Comparison of ENCODE assay signal across 27 mouse cellular contexts in the genomic region with DNA sequence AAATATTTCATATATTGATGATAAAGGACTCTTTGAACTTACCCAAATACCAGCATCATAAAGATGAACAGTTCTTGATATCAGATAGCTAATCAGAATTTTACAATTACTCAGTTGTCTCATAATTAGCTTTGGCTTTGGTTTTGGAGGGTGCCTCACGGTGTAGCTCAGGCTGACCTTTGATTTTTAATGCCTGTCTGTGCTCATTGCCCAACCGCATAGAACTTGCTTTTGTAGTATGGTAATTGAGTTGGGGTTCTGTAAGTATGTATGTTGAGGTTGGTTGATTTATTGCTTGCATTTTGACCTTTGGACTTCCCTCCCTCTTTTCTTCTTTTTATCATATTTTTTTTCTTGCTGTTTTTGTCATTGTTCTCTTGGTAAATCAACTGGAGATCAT. TPM values are rescaled to one million over a fixed set of nuclear protein-coding genes. Genes with fewer than 3 reads are reported as not detected.
DNase-seq lines count a peak whose midpoint lies in the region; ATAC-seq and TF ChIP-seq lines count a peak whose summit lies in the region.
"Had no signal": no experiment of that assay in that cellular context is flagged by ENCODE, and none has a peak within 500 bp of the region (broad histone marks: within the 10 kb centered on the region; RNA-seq: fewer than 3 reads in every experiment).

No protein-coding gene starts in this region.

- H3K27ac ChIP-seq in heart, embryonic 12.5 days (ENCODE audit: poor library complexity, severe bottlenecking): peak overlapping the region; percentile 68; the same call in 1 of the 2 replicates
- H3K27ac ChIP-seq in heart, embryonic 16.5 days (ENCODE audit: low read length): peak overlapping the region; percentile 62
- no peak overlapping the region for H3K27ac ChIP-seq in midbrain, embryonic 11.5 days (ENCODE audit: low read depth, low read length)
- no peak overlapping the region for H3K27ac ChIP-seq in midbrain, embryonic 13.5 days
- H3K27ac ChIP-seq in intestine, postnatal 0 days (ENCODE audit: low read depth, low read length): no peak overlapping the region
- H3K27ac ChIP-seq: embryonic facial prominence, embryonic 15.5 days; forebrain, embryonic 10.5 days; hindbrain, embryonic 13.5 days; hindbrain, postnatal 0 days had no signal

- no peak for TF ChIP-seq CTCF in intestine, postnatal 0 days (IDR thresholded peaks at IDR 0.05; ENCODE audit: low read depth)

- no peak overlapping the region for H3K4me2 ChIP-seq in heart, embryonic 12.5 days
- H3K4me2 ChIP-seq in heart, embryonic 16.5 days (ENCODE audit: low read depth, low read length): no peak overlapping the region
- H3K4me2 ChIP-seq in midbrain, embryonic 11.5 days: no peak overlapping the region
- no peak overlapping the region for H3K4me2 ChIP-seq in midbrain, embryonic 13.5 days (replicated peaks)
- H3K4me2 ChIP-seq in intestine, postnatal 0 days (replicated peaks; ENCODE audit: low read depth): peak overlapping the region; percentile 13; the same call in 1 of the 2 replicates
- H3K4me2 ChIP-seq: embryonic facial prominence, embryonic 15.5 days; hindbrain, embryonic 13.5 days had no signal

- peaks cover 57% of the 10 kb centered on the region for H3K4me1 ChIP-seq in heart, embryonic 12.5 days (replicated peaks)
- H3K4me1 ChIP-seq in heart, embryonic 16.5 days (ENCODE audit: control insufficient read depth, insufficient read depth, low read length): peaks cover 62% of the 10 kb centered on the region
- no peaks in the 10 kb centered on the region for H3K4me1 ChIP-seq in midbrain, embryonic 11.5 days (ENCODE audit: control insufficient read depth, insufficient read depth, low read length)
- peaks cover 8% of the 10 kb centered on the region; the same call in 1 of the 2 replicates for H3K4me1 ChIP-seq in midbrain, embryonic 13.5 days (replicated peaks)
- H3K4me1 ChIP-seq in intestine, postnatal 0 days (replicated peaks; ENCODE audit: control insufficient read depth, insufficient read depth, low read length): peaks cover 12% of the 10 kb centered on the region; the same call in 1 of the 2 replicates
- H3K4me1 ChIP-seq: forebrain, embryonic 10.5 days had no signal

- no peak for ATAC-seq in heart, embryonic 12.5 days (ENCODE audit: insufficient number of reproducible peaks, low FRiP score)
- ATAC-seq in heart, embryonic 16.5 days (replicated peaks; ENCODE audit: extremely low read depth, insufficient read depth, low FRiP score): no peak
- no peak for ATAC-seq in midbrain, embryonic 11.5 days (ENCODE audit: low FRiP score)
- ATAC-seq in midbrain, embryonic 13.5 days: no peak
- peak; percentile 76 for ATAC-seq in intestine, postnatal 0 days
- ATAC-seq: forebrain, embryonic 14.5 days; hindbrain, postnatal 0 days had no signal

- H3K9ac ChIP-seq in heart, embryonic 12.5 days: no peak overlapping the region
- no peak overlapping the region for H3K9ac ChIP-seq in heart, embryonic 16.5 days (ENCODE audit: low read length)
- H3K9ac ChIP-seq in midbrain, embryonic 11.5 days (ENCODE audit: low read length): no peak overlapping the region
- no peak overlapping the region for H3K9ac ChIP-seq in midbrain, embryonic 13.5 days (replicated peaks)
- no peak overlapping the region for H3K9ac ChIP-seq in intestine, postnatal 0 days (ENCODE audit: low read depth, low read length)
- H3K9ac ChIP-seq: embryonic facial prominence, embryonic 15.5 days; hindbrain, embryonic 13.5 days had no signal

- H3K27me3 ChIP-seq in heart, embryonic 12.5 days (replicated peaks): no peaks in the 10 kb centered on the region
- H3K27me3 ChIP-seq in heart, embryonic 16.5 days (ENCODE audit: control insufficient read depth, insufficient read depth, low read length): no peaks in the 10 kb centered on the region
- no peaks in the 10 kb centered on the region for H3K27me3 ChIP-seq in midbrain, embryonic 11.5 days (ENCODE audit: control insufficient read depth, insufficient read depth, low read length)
- no peaks in the 10 kb centered on the region for H3K27me3 ChIP-seq in midbrain, embryonic 13.5 days
- no peaks in the 10 kb centered on the region for H3K27me3 ChIP-seq in intestine, postnatal 0 days (replicated peaks; ENCODE audit: control insufficient read depth, insufficient read depth, low read length)
- H3K27me3 ChIP-seq: embryonic facial prominence, embryonic 15.5 days; hindbrain, embryonic 13.5 days had no signal

- intact Hi-C loops in heart, postnatal 10 days (cut with DNase I): loop anchor here (2.0 to 10.0 kb wide), 2 partner anchors 19 to 389 kb away; no protein-coding TSS in a partner anchor
- intact Hi-C loops in heart, postnatal 25 days (cut with DNase I): loop anchor here (2.0 kb wide), 1 partner anchor 19 kb away; no protein-coding TSS in a partner anchor

- no peak overlapping the region for H3K4me3 ChIP-seq in heart, embryonic 12.5 days
- H3K4me3 ChIP-seq in heart, embryonic 16.5 days (ENCODE audit: low read length): no peak overlapping the region
- H3K4me3 ChIP-seq in midbrain, embryonic 11.5 days (ENCODE audit: low read depth, low read length): no peak overlapping the region
- H3K4me3 ChIP-seq in midbrain, embryonic 13.5 days (replicated peaks): no peak overlapping the region
- no peak overlapping the region for H3K4me3 ChIP-seq in intestine, postnatal 0 days (ENCODE audit: low read depth, low read length)
- H3K4me3 ChIP-seq: embryonic facial prominence, embryonic 15.5 days; erythroblast, embryonic 14.5 days; forebrain, embryonic 10.5 days; hindbrain, embryonic 13.5 days had no signal

- no peaks in the 10 kb centered on the region for H3K36me3 ChIP-seq in heart, embryonic 12.5 days
- H3K36me3 ChIP-seq in heart, embryonic 16.5 days (ENCODE audit: control insufficient read depth, insufficient read depth): no peaks in the 10 kb centered on the region
- no peaks in the 10 kb centered on the region for H3K36me3 ChIP-seq in midbrain, embryonic 11.5 days (ENCODE audit: control insufficient read depth, insufficient read depth, low read length)
- no peaks in the 10 kb centered on the region for H3K36me3 ChIP-seq in midbrain, embryonic 13.5 days
- H3K36me3 ChIP-seq in intestine, postnatal 0 days (ENCODE audit: control insufficient read depth, insufficient read depth): no peaks in the 10 kb centered on the region
- H3K36me3 ChIP-seq: embryonic facial prominence, embryonic 15.5 days; forebrain, embryonic 10.5 days; hindbrain, embryonic 13.5 days had no signal

- H3K9me3 ChIP-seq in heart, embryonic 12.5 days (replicated peaks): no peaks in the 10 kb centered on the region
- H3K9me3 ChIP-seq in heart, embryonic 16.5 days (replicated peaks; ENCODE audit: control insufficient read depth, low read length): no peaks in the 10 kb centered on the region
- no peaks in the 10 kb centered on the region for H3K9me3 ChIP-seq in midbrain, embryonic 11.5 days (ENCODE audit: control insufficient read depth, low read length)
- H3K9me3 ChIP-seq in midbrain, embryonic 13.5 days: no peaks in the 10 kb centered on the region
- H3K9me3 ChIP-seq in intestine, postnatal 0 days (ENCODE audit: control insufficient read depth): no peaks in the 10 kb centered on the region
- H3K9me3 ChIP-seq: embryonic facial prominence, embryonic 15.5 days; forebrain, embryonic 10.5 days; hindbrain, embryonic 13.5 days had no signal

- no peak for DNase-seq in heart, postnatal 10 days
- no peak for DNase-seq in heart, postnatal 25 days (ENCODE audit: low spot score)
- DNase-seq in midbrain, embryonic 11.5 days (ENCODE audit: low spot score, missing footprints): peak; percentile 45
- no peak for DNase-seq in yolk sac, embryonic 10.5 days (ENCODE audit: low spot score)
- DNase-seq: adrenal gland, postnatal 10 days; cerebellum, adult 11 months; cerebellum, adult 8-10 months; embryo, embryonic 11 days; gastrocnemius, postnatal 36 days; kidney, adult 11 months; kidney, adult 9 months had no signal

- WGBS in heart, embryonic 12.5 days: 72% methylated on average over 2 of the region's 2 CpGs
- 62% methylated on average over 2 of the region's 2 CpGs for WGBS in heart, embryonic 16.5 days
- 88% methylated on average over 2 of the region's 2 CpGs for WGBS in midbrain, embryonic 11.5 days
- 78% methylated on average over 2 of the region's 2 CpGs for WGBS in midbrain, embryonic 13.5 days
- WGBS in intestine, postnatal 0 days: 40% methylated on average over 2 of the region's 2 CpGs

RNA-seq across cellular contexts. Expression of a gene that starts 31.5 kb away (rescaled TPM):
- polyA plus RNA-seq in heart, embryonic 12.5 days (2016; fragmentation: Nextera tagmentation; extraction: Ambion mirVana): 8.0 and 8.3 TPM in 2 replicates
- 1 to 10 TPM; 7.9 to 8.6 TPM for total RNA-seq in heart, postnatal 10 days (2021)
- polyA plus RNA-seq in heart, embryonic 16.5 days (2015; fragmentation: Nextera tagmentation; extraction: Ambion mirVana): 9.3 and 9.8 TPM in 2 replicates
- 1 to 10 TPM; 5.6 to 6.8 TPM for total RNA-seq in heart, postnatal 25 days (2021)
- polyA plus RNA-seq in midbrain, embryonic 11.5 days (2014; fragmentation: Nextera tagmentation; extraction: Ambion mirVana): 9.5 and 10.2 TPM in 2 replicates
- 15.4 and 15.7 TPM in 2 replicates for polyA plus RNA-seq in midbrain, embryonic 13.5 days (2015; fragmentation: Nextera tagmentation; extraction: Ambion mirVana)
- 6.2 and 6.6 TPM in 2 replicates for polyA plus RNA-seq in intestine, postnatal 0 days (2015; fragmentation: Nextera tagmentation; extraction: Ambion mirVana)
- polyA plus RNA-seq: erythroblast, embryonic 14.5 days had no signal

RNA-seq across cellular contexts. Expression of a gene that starts 43.2 kb away (rescaled TPM):
- not detected in 2 replicates for polyA plus RNA-seq in heart, embryonic 12.5 days (2016; fragmentation: Nextera tagmentation; extraction: Ambion mirVana)
- total RNA-seq in heart, postnatal 10 days (2021): not detected
- polyA plus RNA-seq in heart, embryonic 16.5 days (2015; fragmentation: Nextera tagmentation; extraction: Ambion mirVana): not detected in 2 replicates
- total RNA-seq in heart, postnatal 25 days (2021): not detected
- 0.10 TPM in 1 of 2 replicates, not detected in the other for polyA plus RNA-seq in midbrain, embryonic 11.5 days (2014; fragmentation: Nextera tagmentation; extraction: Ambion mirVana)
- 0.26 TPM in 1 of 2 replicates, not detected in the other for polyA plus RNA-seq in midbrain, embryonic 13.5 days (2015; fragmentation: Nextera tagmentation; extraction: Ambion mirVana)
- polyA plus RNA-seq in intestine, postnatal 0 days (2015; fragmentation: Nextera tagmentation; extraction: Ambion mirVana): not detected in 2 replicates
- total RNA-seq: common myeloid progenitor, adult 5-6 weeks; ES-E14; gastrocnemius, adult 8-10 months; gastrocnemius, postnatal 36 days; hematopoietic stem cell, adult 5-6 weeks; hindbrain, postnatal 0 days had no signal
- polyA plus RNA-seq: brain, embryonic 14.5 days; embryonic facial prominence, embryonic 11.5 days; embryonic facial prominence, embryonic 15.5 days; erythroblast, embryonic 14.5 days; forebrain, embryonic 10.5 days; forebrain, embryonic 14.5 days; hindbrain, postnatal 0 days had no signal

Comparison
In these comparisons a context has a peak if more than half of its experiments do, and no peak if none do; other contexts are left out.
1. H3K27ac ChIP-seq: peak in heart, embryonic 12.5 days (single experiment) and heart, embryonic 16.5 days (single experiment); none in midbrain, embryonic 11.5 days (single experiment), midbrain, embryonic 13.5 days (single experiment) and intestine, postnatal 0 days (single experiment).